Mouse (Mus musculus) midbrain, embryonic 11.5 days (tissue): ENCODE data around the gene Doxl2. TPM values are rescaled to one million over a fixed set of nuclear protein-coding genes. Genes with fewer than 3 reads are reported as not detected.
"Not testable (repeated sequence)": the region's sequence is repeated elsewhere in the genome, so short reads cannot be mapped to it uniquely, and the experiment has no call there.

ENCODE experiments used
- ATAC-seq: fragments of 200-750 bp; cut with Nextera tagmentation; 2 replicates; pipeline ENCODE4 v1.8.0; 2017; ENCODE audit warnings: moderate TSS enrichment, moderate library complexity; ENCODE audit not compliant: low FRiP score
- DNase-seq: peaks from one replicate; pipeline ENCODE4 v3.0.0; 2015; ENCODE audit warnings: low spot score; ENCODE audit errors: missing footprints
- H3K27ac ChIP-seq: fragments of 300-500 bp; sonication (generic); 2 replicates; pipeline ENCODE4 v1.5.1; 2014; ENCODE audit warnings: low read depth, low read length
- H3K27me3 ChIP-seq: fragments of 300-500 bp; sonication (generic); 2 replicates; pipeline ENCODE4 v1.6.1; 2014; ENCODE audit warnings: mild to moderate bottlenecking, low read length, moderate library complexity, mixed read lengths; ENCODE audit not compliant: control insufficient read depth, insufficient read depth
- H3K36me3 ChIP-seq: fragments of 300-500 bp; sonication (generic); 2 replicates; pipeline ENCODE4 v1.6.1; 2014; ENCODE audit warnings: mild to moderate bottlenecking, low read length, moderate library complexity, mixed read lengths; ENCODE audit not compliant: control insufficient read depth, insufficient read depth
- H3K4me1 ChIP-seq: fragments of 300-500 bp; sonication (generic); 2 replicates; pipeline ENCODE4 v1.6.1; 2014; ENCODE audit warnings: low read length; ENCODE audit not compliant: control insufficient read depth, insufficient read depth
- H3K4me2 ChIP-seq: fragments of 300-500 bp; sonication (generic); 2 replicates; pipeline ENCODE4 v1.6.1; 2014; ENCODE audit warnings: mild to moderate bottlenecking, moderate library complexity
- H3K4me3 ChIP-seq: fragments of 300-500 bp; sonication (generic); 2 replicates; pipeline ENCODE4 v1.5.1; 2014; ENCODE audit warnings: low read depth, low read length
- H3K9ac ChIP-seq: fragments of 300-500 bp; sonication (generic); 2 replicates; pipeline ENCODE4 v1.6.1; 2014; ENCODE audit warnings: low read length
- H3K9me3 ChIP-seq: fragments of 300-500 bp; sonication (generic); 2 replicates; pipeline ENCODE4 v1.6.1; 2016; ENCODE audit warnings: low read length; ENCODE audit not compliant: control insufficient read depth
- WGBS: fragments of 180-500 bp; shearing (Covaris S2); extraction: QIAGEN DNeasy Blood & Tissue Kit; methylation state at CpG from one replicate; pipeline ENCODE4 v1.1.7; 2014; 5-methylcytosine and 5-hydroxymethylcytosine counted together
- polyA plus RNA-seq: library from polyadenylated mRNA; unstranded; fragments of >200 nt; fragmentation: Nextera tagmentation; extraction: Ambion mirVana; gene quantifications from 2 replicates; pipeline ENCODE4 v1.2.1, GENCODE M21; 2014

Gene Doxl2
- polyA plus RNA-seq, 1 experiment from 2014 or later, result not detected

DNA sequence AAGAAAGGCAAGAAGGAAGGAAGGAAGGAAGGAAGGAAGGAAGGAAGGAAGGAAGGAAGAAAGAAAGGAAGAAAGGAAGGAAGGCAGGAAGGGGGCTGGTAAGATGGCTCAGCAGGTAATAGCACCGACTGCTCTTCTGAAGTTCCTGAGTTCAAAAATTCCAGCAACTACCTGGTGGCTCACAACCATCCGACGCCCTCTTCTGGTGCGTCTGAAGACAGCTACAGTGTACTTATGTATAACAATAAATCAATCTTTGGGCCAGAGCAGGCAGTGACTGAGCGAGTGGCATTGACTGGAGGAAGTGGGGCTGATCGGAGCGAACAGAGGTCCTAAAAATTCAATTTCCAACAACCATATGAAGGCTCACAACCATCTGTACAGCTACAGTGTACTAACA is 15.6 kb upstream of the Doxl2 start:
- ATAC-seq, DNase-seq, H3K4me1 ChIP-seq, H3K36me3 ChIP-seq, H3K4me2 ChIP-seq, H3K9me3 ChIP-seq, H3K27me3 ChIP-seq, H3K27ac ChIP-seq, H3K9ac ChIP-seq, H3K4me3 ChIP-seq: not testable (repeated sequence)
- 30% methylated on average over 7 of the region's 7 CpGs for WGBS

DNA sequence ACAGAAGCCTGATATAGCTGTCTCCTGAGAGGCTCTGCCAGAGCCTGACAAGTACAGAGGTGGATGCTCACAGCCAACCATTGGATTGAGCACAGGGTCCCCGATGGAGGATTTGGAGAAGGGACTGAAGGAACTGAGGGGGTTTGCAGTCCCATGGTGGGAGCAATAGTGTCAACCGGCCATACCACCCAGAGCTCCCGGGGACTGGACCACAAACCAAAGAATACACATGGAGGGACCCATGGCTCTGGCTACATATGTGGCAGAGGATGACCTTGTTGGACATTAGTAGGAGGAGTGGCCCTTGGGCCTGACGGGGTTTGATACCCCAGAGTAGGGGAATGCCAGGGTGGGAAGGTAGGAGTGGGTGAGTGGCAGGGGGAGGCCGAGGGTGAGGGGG is 8.1 kb upstream of the Doxl2 start:
- not testable (repeated sequence) for H3K36me3 ChIP-seq, H3K9me3 ChIP-seq, H3K27me3 ChIP-seq, ATAC-seq, H3K4me3 ChIP-seq, H3K4me1 ChIP-seq, DNase-seq, H3K9ac ChIP-seq, H3K4me2 ChIP-seq, H3K27ac ChIP-seq
- 89% methylated on average over 5 of the region's 5 CpGs for WGBS

DNA sequence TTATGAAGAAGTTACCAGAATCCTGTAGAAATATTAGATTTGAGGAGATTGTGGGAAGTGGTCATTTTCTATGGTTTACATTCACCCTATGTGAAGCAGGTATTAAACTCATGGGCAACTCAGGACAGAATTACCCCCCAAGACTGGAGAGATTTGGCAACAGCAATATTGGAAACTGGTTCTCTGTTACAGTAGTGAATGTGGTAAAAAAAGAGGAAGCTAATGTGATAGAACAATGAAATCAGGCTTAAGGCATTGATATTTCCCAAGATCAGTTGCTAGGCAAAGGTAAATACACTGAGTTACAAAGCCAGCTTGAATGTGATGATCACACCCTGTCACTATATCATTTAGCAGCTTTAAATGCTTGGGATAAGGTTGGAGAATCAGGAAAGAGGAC is 6.9 kb upstream of the Doxl2 start:
- Histone ChIP-seq H3K4me2 (no peak overlapping the region), H3K9ac (no peak overlapping the region), H3K9me3 (no peaks in the 10 kb centered on the region), H3K36me3 (no peaks in the 10 kb centered on the region), H3K4me1 (no peaks in the 10 kb centered on the region), H3K27me3 (no peaks in the 10 kb centered on the region), H3K4me3 (no peak overlapping the region), H3K27ac (no peak overlapping the region)
- no peak for ATAC-seq
- DNase-seq, result no peak

DNA sequence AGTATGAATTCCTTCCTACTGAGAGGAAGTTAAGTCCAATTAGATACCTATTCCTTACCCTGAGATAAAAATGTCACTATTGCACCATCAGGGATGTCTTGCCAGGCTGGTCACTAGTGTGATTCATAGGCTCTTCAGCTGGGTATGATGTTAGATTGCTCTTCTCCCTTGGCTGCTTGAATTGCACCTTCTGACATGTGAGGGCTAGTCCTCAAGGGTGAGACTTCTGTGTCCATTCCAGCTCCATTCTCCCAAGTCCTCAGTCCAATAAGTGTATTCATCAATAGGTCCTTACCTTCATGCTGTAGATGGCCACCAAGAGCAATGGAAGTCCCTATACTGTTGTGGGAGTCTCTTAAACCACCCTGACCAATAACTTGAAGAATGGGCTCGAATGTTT is 4.9 kb downstream of the Doxl2 start:
- Histone ChIP-seq H3K9me3 (no peaks in the 10 kb centered on the region), H3K27me3 (no peaks in the 10 kb centered on the region), H3K36me3 (no peaks in the 10 kb centered on the region), H3K4me1 (no peaks in the 10 kb centered on the region), H3K27ac (no peak overlapping the region), H3K4me3 (no peak overlapping the region), H3K9ac (no peak overlapping the region), H3K4me2 (no peak overlapping the region)
- ATAC-seq, result no peak
- no peak for DNase-seq
- 69% methylated on average over 1 of the region's 1 CpGs for WGBS

DNA sequence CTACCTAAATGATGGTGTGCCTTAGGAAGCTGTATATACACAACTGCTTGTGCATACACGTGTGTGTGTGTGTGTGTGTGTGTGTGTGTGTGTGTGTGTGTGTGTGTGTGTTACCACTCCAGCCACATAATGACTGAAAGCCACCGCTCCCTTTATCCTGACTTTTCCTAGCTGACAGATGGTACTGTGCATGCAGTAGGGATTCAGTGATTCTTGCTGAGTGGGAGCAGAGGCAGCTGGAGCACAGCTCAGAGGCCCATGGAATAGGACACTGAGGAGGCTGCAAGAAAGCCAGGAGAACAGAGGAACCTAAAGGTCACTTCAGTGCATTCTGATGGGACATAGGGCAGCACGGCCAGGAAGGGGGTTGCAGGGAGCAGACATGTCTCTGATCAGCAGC is 7.5 kb downstream of the Doxl2 start:
- no peak overlapping the region for H3K4me3 ChIP-seq
- ATAC-seq, result no peak
- WGBS, result 69% methylated on average over 3 of the region's 3 CpGs
- no peak for DNase-seq
- no peak overlapping the region for H3K27ac ChIP-seq
- no peak overlapping the region for H3K9ac ChIP-seq
- no peaks in the 10 kb centered on the region for H3K4me1 ChIP-seq
- no peaks in the 10 kb centered on the region for H3K27me3 ChIP-seq
- no peak overlapping the region for H3K4me2 ChIP-seq
- H3K9me3 ChIP-seq, result no peaks in the 10 kb centered on the region
- no peaks in the 10 kb centered on the region for H3K36me3 ChIP-seq

DNA sequence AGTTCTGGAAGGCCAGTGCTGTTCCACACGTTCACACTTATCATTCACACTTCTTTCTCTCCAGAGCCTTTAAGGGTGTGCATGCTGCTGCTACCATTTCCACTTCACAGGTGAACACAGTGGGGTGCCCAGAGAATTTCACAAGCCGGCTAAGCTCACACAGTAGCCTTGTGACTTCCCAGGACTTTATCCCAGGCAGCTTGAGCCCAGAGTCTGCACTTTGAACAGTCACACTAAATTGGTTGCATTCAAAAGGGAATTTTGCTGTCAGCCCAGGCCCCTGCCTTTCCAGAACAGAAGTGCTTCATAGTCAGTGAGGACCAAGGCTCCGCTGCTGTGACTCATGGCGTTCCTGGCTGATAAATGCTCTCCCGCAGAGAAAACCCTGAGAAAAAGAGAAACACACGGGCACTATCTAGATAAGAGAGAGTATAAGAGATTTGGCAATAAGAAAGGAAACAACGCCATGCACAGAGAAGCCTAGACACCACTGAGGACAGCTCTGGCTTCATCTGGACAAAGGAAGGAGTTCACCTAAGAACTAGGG is 11.8 kb downstream of the Doxl2 start, which contains the start of gene Svs1:
Gene Svs1, plus strand, starts transcription at position 418 of the 547 bp plus-strand sequence.
- no peak within 1 kb of the TSS for H3K27ac ChIP-seq
- no peaks in the 10 kb centered on the region for H3K27me3 ChIP-seq
- no peaks in the 10 kb centered on the region for H3K36me3 ChIP-seq
- no peaks in the 10 kb centered on the region for H3K9me3 ChIP-seq
- H3K4me1 ChIP-seq, result no peaks in the 10 kb centered on the region
- WGBS, result 61% methylated on average over 7 of the region's 7 CpGs
- H3K9ac ChIP-seq, result no peak within 1 kb of the TSS
- ATAC-seq (no peak), DNase-seq (no peak)
- H3K4me3 ChIP-seq, result no peak within 1 kb of the TSS
- no peak within 1 kb of the TSS for H3K4me2 ChIP-seq

DNA sequence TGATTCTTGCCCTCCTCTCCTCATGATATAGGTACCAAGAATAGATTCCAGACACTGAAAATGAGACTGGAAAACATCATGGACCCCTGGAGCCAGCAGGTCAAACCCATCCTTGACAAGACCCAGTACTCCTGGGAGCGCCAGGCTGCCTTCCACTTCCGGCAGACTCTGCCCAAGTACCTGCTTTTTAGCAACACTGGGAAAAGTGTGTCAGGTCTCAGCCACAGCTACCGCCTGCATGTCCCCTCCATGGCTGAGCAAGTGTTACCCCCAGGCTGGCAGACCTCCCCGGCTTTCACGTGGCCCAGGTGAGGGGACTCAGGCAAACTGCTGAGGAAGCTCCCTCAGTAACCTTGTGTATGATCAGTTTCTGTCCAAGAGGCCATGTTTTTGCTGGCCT is 15.2 kb downstream of the Doxl2 start:
- no peak overlapping the region for H3K9ac ChIP-seq
- H3K27me3 ChIP-seq, result no peaks in the 10 kb centered on the region
- H3K4me1 ChIP-seq, result no peaks in the 10 kb centered on the region
- no peaks in the 10 kb centered on the region for H3K36me3 ChIP-seq
- no peak overlapping the region for H3K27ac ChIP-seq
- no peaks in the 10 kb centered on the region for H3K9me3 ChIP-seq
- WGBS, result 85% methylated on average over 5 of the region's 5 CpGs
- no peak overlapping the region for H3K4me3 ChIP-seq
- DNase-seq (no peak), ATAC-seq (no peak)
- H3K4me2 ChIP-seq, result no peak overlapping the region

DNA sequence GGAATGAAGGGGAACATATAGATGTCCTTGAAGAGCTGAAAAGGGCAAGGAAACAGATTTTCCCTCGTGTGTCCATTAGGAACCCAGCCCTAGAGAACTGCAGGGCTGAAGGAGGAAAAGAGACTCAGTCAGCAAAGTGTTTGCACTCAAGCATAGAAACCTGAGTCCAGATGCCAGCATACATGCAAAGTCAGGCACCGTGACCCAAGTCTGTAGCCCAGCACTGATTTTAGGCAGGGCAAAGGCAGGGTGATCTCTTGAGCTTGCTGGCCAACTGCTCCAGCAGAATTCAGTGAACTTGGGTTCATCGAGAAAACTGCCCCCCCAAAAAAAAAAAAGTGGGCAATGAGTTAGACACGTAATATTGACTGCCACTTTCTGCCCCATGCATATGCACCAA is 17.2 kb downstream of the Doxl2 start:
- H3K27me3 ChIP-seq, result no peaks in the 10 kb centered on the region
- H3K27ac ChIP-seq, result no peak overlapping the region
- no peaks in the 10 kb centered on the region for H3K36me3 ChIP-seq
- no peaks in the 10 kb centered on the region for H3K4me1 ChIP-seq
- H3K9ac ChIP-seq, result no peak overlapping the region
- 83% methylated on average over 4 of the region's 4 CpGs for WGBS
- no peak overlapping the region for H3K4me2 ChIP-seq
- H3K4me3 ChIP-seq, result no peak overlapping the region
- ATAC-seq, result no peak
- H3K9me3 ChIP-seq, result no peaks in the 10 kb centered on the region
- no peak for DNase-seq

DNA sequence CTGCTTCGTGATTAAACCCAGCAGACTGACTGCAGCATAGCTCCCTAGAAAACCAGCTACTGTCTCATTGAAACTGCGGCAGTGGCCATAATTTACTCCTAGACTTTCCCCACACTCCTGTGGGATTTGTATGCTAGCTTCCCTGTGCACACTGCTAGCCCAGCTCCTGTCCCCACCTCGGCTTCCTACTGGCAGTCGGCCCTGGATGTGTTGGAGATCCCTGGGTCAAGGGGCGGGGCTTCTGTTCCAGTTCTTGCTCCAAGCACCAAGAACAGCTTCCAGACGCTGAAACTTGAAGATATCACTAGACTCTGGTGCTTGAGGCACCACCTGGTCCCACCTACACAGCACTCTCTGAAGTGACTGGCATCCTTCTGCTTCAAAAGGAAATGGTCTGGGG is 23.4 kb downstream of the Doxl2 start:
- no peak overlapping the region for H3K4me3 ChIP-seq
- DNase-seq (no peak), ATAC-seq (no peak)
- H3K9me3 ChIP-seq, result no peaks in the 10 kb centered on the region
- H3K36me3 ChIP-seq, result no peaks in the 10 kb centered on the region
- no peaks in the 10 kb centered on the region for H3K27me3 ChIP-seq
- WGBS, result 73% methylated on average over 6 of the region's 6 CpGs
- H3K27ac ChIP-seq, result no peak overlapping the region
- H3K4me1 ChIP-seq, result no peaks in the 10 kb centered on the region
- H3K9ac ChIP-seq, result no peak overlapping the region
- H3K4me2 ChIP-seq, result no peak overlapping the region

DNA sequence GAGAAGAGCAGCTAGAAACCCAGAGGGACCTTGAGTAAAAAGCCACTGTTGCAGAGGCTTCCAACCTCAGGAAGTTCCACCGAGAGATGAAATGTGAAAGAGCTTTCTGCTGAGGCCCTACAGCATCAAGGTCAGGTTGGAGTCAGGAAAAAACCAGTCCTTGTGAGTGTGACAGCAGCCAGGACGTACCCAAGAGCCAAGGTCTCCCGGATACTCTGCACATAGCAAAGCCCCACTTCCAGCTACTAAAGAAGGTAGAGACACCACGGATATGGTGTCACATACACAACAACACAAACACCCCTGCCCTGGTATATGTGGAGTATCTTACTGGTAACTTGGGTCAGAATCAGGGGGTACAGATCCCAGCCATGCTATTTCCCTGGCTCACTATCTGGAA is 24.0 kb downstream of the Doxl2 start:
- Histone ChIP-seq H3K4me2 (no peak overlapping the region), H3K36me3 (no peaks in the 10 kb centered on the region), H3K4me3 (no peak overlapping the region), H3K27ac (no peak overlapping the region), H3K9me3 (no peaks in the 10 kb centered on the region), H3K9ac (no peak overlapping the region), H3K4me1 (no peaks in the 10 kb centered on the region), H3K27me3 (no peaks in the 10 kb centered on the region)
- 93% methylated on average over 4 of the region's 4 CpGs for WGBS
- DNase-seq (no peak), ATAC-seq (no peak)
